Mouse (Mus musculus) cortical plate, adult 2 months (tissue): ENCODE results near the gene Copz1.

Experiments used
- CTCF ChIP-seq: fragments of 200-500 bp; IDR thresholded peaks from 2 replicates; pipeline ENCODE4 v1.5.1; 2011; ENCODE audit warnings: mild to moderate bottlenecking, control low read depth, low read length; ENCODE audit not compliant: insufficient read depth; ENCODE audit errors: extremely low read depth
- POLR2A ChIP-seq: fragments of 200-500 bp; IDR thresholded peaks from 2 replicates; pipeline ENCODE4 v1.6.1; 2011; ENCODE audit warnings: mild to moderate bottlenecking, low read length, control low read depth; ENCODE audit not compliant: insufficient read depth; ENCODE audit errors: extremely low read depth

- no peak for TF ChIP-seq CTCF
- TF ChIP-seq POLR2A, result no peak
Measured at GRCm38 (mm10) chr15:103318201-103318816, 45.8 kb downstream of the Copz1 start.
